Mouse (Mus musculus) kidney, embryonic 16.5 days (tissue): Measurements from ENCODE around the gene Mum1l1. TPM values are rescaled to one million over a fixed set of nuclear protein-coding genes. Genes with fewer than 3 reads are reported as not detected.
A peak's percentile ranks its signal among the peaks of the same experiment; 100 is the strongest.
"Not testable (repeated sequence)": the region's sequence is repeated elsewhere in the genome, so short reads cannot be mapped to it uniquely, and the experiment has no call there.

Experiments used
- ATAC-seq: fragments of 200-750 bp; cut with Nextera tagmentation; 2 replicates; pipeline ENCODE4 v1.8.0; 2017; ENCODE audit warnings: moderate TSS enrichment; ENCODE audit not compliant: low FRiP score, low TSS enrichment
- H3K27ac ChIP-seq: fragments of 300-500 bp; sonication (generic); 2 replicates; pipeline ENCODE4 v1.5.1; 2014; ENCODE audit warnings: low read length
- H3K27me3 ChIP-seq: fragments of 300-500 bp; sonication (generic); 2 replicates; pipeline ENCODE4 v1.6.1; 2014; ENCODE audit warnings: low read length, control low read depth, mixed read lengths; ENCODE audit not compliant: insufficient read depth
- H3K36me3 ChIP-seq: fragments of 300-500 bp; sonication (generic); 2 replicates; pipeline ENCODE4 v1.6.1; 2014; ENCODE audit warnings: low read length, control low read depth, mixed read lengths; ENCODE audit not compliant: insufficient read depth
- H3K4me1 ChIP-seq: fragments of 300-500 bp; sonication (generic); 2 replicates; pipeline ENCODE4 v1.6.1; 2014; ENCODE audit warnings: low read length, control low read depth, mixed read lengths; ENCODE audit not compliant: insufficient read depth
- H3K4me2 ChIP-seq: fragments of 300-500 bp; sonication (generic); replicated peaks from 2 replicates; pipeline ENCODE4 v1.6.1; 2014; ENCODE audit warnings: low read depth, low read length
- H3K4me3 ChIP-seq: fragments of 300-500 bp; sonication (generic); 2 replicates; pipeline ENCODE4 v1.5.1; 2014; ENCODE audit warnings: mild to moderate bottlenecking, low read length
- H3K9ac ChIP-seq: fragments of 300-500 bp; sonication (generic); replicated peaks from 2 replicates; pipeline ENCODE4 v1.6.1; 2014; ENCODE audit warnings: low read length
- H3K9me3 ChIP-seq: fragments of 300-500 bp; sonication (generic); 2 replicates; pipeline ENCODE4 v1.6.1; 2016; ENCODE audit warnings: low read length, control low read depth
- WGBS: fragments of 180-500 bp; shearing (Covaris S2); extraction: QIAGEN DNeasy Blood & Tissue Kit; methylation state at CpG from one replicate; pipeline ENCODE4 v1.1.7; 2014; 5-methylcytosine and 5-hydroxymethylcytosine counted together
- polyA plus RNA-seq: library from polyadenylated mRNA; unstranded; fragments of >200 nt; fragmentation: Nextera tagmentation; extraction: Ambion mirVana; gene quantifications from 2 replicates; pipeline ENCODE4 v1.2.1, GENCODE M21; 2015

Gene Mum1l1
- 12.1 and 16.5 TPM in 2 replicates for polyA plus RNA-seq

DNA sequence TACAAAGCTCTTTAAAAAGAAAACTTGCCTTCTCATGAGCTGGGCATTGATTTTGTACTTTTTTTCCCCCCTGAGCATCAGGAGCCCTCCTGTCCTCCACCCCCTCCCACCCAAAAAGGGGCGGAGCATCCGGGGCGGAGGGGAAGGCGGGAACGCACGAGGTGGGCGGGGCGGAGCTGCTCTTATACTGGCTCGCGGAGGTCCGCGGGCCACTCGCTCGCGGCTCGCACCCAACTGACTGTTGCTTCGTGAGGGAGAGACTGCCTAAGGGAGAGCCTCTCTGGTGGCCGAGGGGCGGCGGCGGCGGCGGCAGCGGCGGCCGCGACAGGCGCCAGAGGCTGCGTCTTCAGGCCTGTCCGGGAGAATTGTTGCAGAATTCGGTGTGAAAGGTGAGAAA is at the start of gene Mum1l1:
Gene Mum1l1, plus strand, starts transcription at position 214 of the 397 bp plus-strand sequence.
- Histone ChIP-seq H3K27ac (no peak within 1 kb of the TSS), H3K4me3 (peak within 1 kb of the TSS; percentile 54), H3K27me3 (peaks cover 6% of the 10 kb centered on the region; the same call in 1 of the 2 replicates), H3K4me2 (peak within 1 kb of the TSS; percentile 52), H3K4me1 (no peaks in the 10 kb centered on the region; the same call in 1 of the 2 replicates), H3K9ac (peak within 1 kb of the TSS; percentile 59; the same call in 1 of the 2 replicates), H3K36me3 (no peaks in the 10 kb centered on the region), H3K9me3 (no peaks in the 10 kb centered on the region)
- ATAC-seq, result peak; percentile 96
- 18% methylated on average over 31 of the region's 31 CpGs for WGBS

DNA sequence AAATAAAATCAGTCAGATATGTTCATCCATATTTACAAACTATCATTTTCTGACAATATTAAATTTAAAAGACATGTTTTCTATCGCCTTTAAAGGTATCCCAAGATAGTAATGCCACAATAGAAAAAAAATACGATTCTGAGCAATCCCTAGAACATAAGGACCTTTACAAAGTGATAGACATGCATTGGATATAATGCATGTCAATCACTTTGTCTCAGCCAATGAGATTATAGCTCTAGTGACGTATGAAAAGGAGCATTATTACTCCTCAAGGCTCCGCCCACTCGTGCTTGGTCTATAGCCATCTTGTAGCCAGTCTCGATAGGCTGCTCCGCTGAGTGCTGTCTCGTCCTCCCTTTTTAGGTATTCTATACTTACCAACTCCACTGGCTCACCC is 30.9 kb upstream of the Mum1l1 start, which contains the start of gene 4933428M09Rik:
Gene 4933428M09Rik, plus strand, starts transcription at position 301 of the 400 bp plus-strand sequence.
- Histone ChIP-seq H3K36me3 (no peaks in the 10 kb centered on the region), H3K27me3 (no peaks in the 10 kb centered on the region), H3K9ac (no peak within 1 kb of the TSS), H3K4me2 (no peak within 1 kb of the TSS), H3K4me1 (no peaks in the 10 kb centered on the region), H3K27ac (no peak within 1 kb of the TSS), H3K9me3 (no peaks in the 10 kb centered on the region), H3K4me3 (no peak within 1 kb of the TSS)
- no peak for ATAC-seq
- 87% methylated on average over 8 of the region's 8 CpGs for WGBS

DNA sequence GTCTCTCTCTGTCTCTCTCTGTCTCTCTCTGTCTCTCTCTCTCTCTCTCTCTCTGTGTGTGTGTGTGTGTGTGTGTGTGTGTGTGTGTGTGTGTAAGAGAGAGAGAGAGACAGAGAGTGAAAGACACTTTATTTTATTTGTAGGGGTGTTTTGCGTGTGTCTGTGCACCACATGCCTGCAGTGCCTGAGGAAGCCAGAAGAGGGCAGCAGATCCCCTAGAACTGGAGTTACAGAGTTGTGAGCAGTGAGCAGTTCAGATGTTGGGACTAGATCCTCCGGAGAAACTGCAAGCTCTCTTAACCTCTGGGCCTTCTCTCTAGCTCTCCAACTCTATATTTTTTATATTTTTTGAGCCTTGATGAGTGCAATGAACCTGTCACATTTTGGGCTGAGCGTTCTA is 18.3 kb upstream of the Mum1l1 start:
- not testable (repeated sequence) for H3K9ac ChIP-seq, H3K27me3 ChIP-seq, H3K4me3 ChIP-seq, H3K4me1 ChIP-seq, H3K9me3 ChIP-seq, H3K36me3 ChIP-seq, H3K27ac ChIP-seq, ATAC-seq, H3K4me2 ChIP-seq
- 85% methylated on average over 3 of the region's 3 CpGs for WGBS

DNA sequence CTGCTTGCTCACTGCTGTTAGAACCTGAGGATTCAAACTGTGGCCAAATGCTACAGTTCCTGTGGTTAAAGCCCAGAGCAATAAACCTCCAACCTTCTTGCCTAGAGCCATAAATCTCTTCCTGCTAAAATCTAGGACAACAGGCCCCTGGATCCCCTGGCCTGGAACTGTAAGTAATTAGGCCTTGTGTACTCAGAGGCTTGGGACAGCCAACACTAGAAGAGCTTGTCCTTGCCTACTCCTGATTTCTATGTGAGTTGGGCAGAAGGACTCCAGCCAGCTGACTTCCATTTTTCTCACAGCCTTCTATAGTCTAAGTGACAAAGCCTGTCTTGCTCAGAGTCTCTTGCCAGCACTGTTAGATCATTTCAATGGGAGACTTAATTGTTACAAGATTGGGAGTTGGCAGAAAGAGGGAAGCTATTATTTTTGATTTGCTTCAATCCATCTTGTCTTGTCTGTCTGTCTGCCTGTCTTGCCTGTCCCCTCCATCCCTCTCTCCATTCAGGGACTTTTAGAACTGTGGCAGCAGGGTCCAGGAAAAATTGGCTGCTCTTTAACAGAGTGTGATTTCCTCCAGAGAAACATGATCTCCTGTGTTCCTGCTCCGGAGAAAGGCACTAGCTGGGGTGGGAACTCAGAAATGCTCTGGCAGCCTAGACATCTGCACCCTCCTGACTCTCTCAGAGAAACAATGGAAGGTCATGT is 15.1 kb upstream of the Mum1l1 start:
- H3K4me1 ChIP-seq, result no peaks in the 10 kb centered on the region
- no peaks in the 10 kb centered on the region for H3K36me3 ChIP-seq
- WGBS, result 13% methylated on average over 1 of the region's 1 CpGs
- no peak overlapping the region for H3K27ac ChIP-seq
- H3K27me3 ChIP-seq, result 0 out of 2 replicates have a peak, but pooled peaks cover 2% of the 10 kb centered on the region
- no peak overlapping the region for H3K4me3 ChIP-seq
- H3K9ac ChIP-seq, result no peak overlapping the region
- H3K9me3 ChIP-seq, result no peaks in the 10 kb centered on the region
- H3K4me2 ChIP-seq, result no peak overlapping the region
- ATAC-seq, result peak; percentile 74

DNA sequence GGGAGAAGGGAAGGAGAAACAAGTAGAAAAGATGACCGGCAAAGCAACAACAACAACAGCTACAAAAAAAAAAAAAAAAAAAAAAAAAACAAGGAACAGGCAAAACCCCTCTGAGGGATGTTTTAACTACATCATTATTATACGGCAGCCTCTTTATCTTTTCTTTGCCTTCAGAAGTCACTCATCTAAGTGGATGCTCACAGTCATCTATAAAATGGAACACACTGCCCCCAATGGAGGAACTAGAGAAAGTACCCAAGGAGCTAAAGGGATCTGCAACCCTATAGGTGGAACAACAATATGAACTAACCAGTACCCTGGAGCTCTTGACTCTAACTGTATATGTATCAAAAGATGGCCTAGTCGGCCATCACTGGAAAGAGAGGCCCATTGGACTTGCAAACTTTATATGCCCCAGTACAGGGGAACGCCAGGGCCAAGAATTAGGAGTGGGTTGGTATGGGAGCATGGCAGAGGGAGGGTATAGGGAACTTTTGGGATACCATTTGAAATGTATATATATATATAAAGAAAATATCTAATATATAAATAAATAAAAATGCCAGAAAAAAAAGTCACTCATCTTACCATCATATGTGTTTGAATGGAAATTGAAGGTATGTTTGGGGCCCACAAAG is 532 bp upstream of the Mum1l1 start:
- H3K9me3 ChIP-seq, H3K36me3 ChIP-seq, H3K27ac ChIP-seq, H3K4me3 ChIP-seq, H3K9ac ChIP-seq, H3K4me1 ChIP-seq, H3K27me3 ChIP-seq: not testable (repeated sequence)
- H3K4me2 ChIP-seq, result peak overlapping the region; percentile 52; the same call in 1 of the 2 replicates
- peak; percentile 33; the same call in 1 of the 2 replicates for ATAC-seq
- WGBS, result 70% methylated on average over 4 of the region's 4 CpGs

DNA sequence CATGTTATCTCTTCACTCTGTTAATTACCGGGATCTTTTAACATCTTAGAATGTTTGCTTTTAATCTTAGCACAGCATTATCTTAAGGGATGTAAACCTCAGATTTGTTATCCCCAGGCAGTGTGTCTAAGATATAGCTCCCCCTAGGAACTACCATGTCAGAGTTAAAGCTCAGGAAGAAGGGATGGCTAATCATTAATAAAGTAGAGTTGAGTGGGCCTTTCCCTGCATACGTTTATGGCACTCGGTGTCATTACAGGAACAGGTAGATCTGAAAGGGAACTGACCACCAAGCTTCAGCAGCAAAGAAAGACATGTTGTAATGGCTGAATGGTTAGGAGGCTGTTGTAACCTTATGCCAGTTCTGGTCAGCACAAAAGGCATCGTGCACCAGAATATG is 4.9 kb downstream of the Mum1l1 start:
- no peak for ATAC-seq
- H3K4me1 ChIP-seq, result no peaks in the 10 kb centered on the region; the same call in 1 of the 2 replicates
- H3K36me3 ChIP-seq, result no peaks in the 10 kb centered on the region
- no peak overlapping the region for H3K4me3 ChIP-seq
- H3K4me2 ChIP-seq, result no peak overlapping the region
- WGBS, result 54% methylated on average over 4 of the region's 4 CpGs
- H3K9ac ChIP-seq, result no peak overlapping the region
- peaks cover 9% of the 10 kb centered on the region; the same call in 1 of the 2 replicates for H3K27me3 ChIP-seq
- H3K9me3 ChIP-seq, result no peaks in the 10 kb centered on the region
- H3K27ac ChIP-seq, result no peak overlapping the region

DNA sequence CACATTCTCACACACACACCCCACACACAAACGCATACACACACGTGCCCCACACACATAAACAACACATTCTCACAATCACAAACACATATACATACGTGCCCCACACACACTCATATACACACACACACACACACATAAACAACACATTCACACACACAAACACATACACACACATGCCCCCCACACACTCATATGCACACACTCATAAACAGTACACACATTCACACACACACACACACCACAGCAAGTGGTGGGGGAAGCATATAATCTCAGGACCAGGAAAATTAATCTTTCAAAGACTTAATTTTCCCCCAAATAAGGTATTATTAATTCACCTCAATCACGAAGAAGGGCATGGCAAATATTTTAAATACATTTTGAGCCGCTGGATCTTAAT is 6.6 kb downstream of the Mum1l1 start:
- WGBS, result 67% methylated on average over 5 of the region's 5 CpGs
- ATAC-seq, result no peak
- Histone ChIP-seq H3K27me3 (peaks cover 3% of the 10 kb centered on the region; the same call in 1 of the 2 replicates), H3K9ac (no peak overlapping the region), H3K4me2 (peak overlapping the region; percentile 51), H3K4me3 (peak overlapping the region; percentile 44), H3K36me3 (no peaks in the 10 kb centered on the region), H3K4me1 (no peaks in the 10 kb centered on the region; the same call in 1 of the 2 replicates), H3K27ac (no peak overlapping the region), H3K9me3 (no peaks in the 10 kb centered on the region)

DNA sequence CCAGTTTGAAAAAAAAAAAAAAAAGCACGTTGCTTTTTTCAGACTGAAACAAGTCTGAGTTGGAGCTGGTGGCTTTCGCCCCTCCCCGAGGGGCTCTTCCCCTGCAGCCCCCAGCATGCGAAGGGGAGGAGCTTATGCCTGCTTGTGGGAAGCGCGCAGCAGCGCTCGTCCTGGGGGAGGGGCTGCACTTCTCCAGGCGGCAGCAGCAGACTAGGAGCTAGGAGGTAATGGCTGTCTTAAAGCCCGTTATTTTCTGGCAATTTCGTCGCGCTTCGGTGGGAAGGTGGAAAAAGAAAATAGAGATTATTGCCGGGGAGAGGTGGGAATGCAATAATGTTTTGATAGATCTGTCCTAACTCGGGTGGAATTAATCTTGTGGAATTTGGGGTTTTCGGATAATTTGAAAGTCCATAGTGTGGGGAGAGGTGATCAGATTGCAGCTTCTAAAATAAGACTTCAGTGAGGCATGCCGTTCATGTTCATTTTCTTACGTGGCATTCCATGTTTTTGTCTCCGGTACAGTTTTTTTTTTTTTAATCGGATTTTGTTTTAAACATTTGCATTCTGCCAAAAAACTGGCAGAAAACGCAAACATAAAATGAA is 7.2 kb downstream of the Mum1l1 start:
- no peak overlapping the region for H3K27ac ChIP-seq
- H3K4me1 ChIP-seq, result no peaks in the 10 kb centered on the region; the same call in 1 of the 2 replicates
- peaks cover 3% of the 10 kb centered on the region; the same call in 1 of the 2 replicates for H3K27me3 ChIP-seq
- no peak overlapping the region for H3K9ac ChIP-seq
- WGBS, result 24% methylated on average over 22 of the region's 22 CpGs
- ATAC-seq, result peak; percentile 89; the same call in 1 of the 2 replicates
- peak overlapping the region; percentile 44 for H3K4me3 ChIP-seq
- H3K36me3 ChIP-seq, result no peaks in the 10 kb centered on the region
- no peaks in the 10 kb centered on the region for H3K9me3 ChIP-seq
- H3K4me2 ChIP-seq, result peak overlapping the region; percentile 51

DNA sequence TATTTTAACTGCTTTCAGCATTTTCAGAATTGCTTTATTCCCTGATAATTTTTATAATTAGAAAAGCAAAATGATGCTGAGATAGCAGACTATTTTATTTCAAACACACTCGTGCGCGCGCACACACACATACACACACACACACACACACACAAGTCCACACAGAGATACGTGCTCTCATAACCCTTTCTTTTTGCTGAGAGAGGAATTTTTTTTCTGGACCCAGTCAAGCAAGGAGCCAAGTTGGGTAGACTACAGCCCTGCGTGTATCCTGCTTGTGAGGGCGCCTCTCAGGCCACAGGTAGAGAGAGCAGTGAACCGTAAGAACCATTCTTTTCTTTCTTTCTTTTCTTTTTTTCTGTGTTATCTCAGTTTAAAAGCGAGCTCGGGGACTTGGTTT is 7.9 kb downstream of the Mum1l1 start:
- H3K36me3 ChIP-seq, result no peaks in the 10 kb centered on the region
- WGBS, result 59% methylated on average over 10 of the region's 10 CpGs
- H3K9me3 ChIP-seq, result no peaks in the 10 kb centered on the region
- H3K4me3 ChIP-seq, result peak overlapping the region; percentile 44
- peaks cover 3% of the 10 kb centered on the region; the same call in 1 of the 2 replicates for H3K27me3 ChIP-seq
- H3K27ac ChIP-seq, result no peak overlapping the region
- ATAC-seq, result peak; percentile 64; the same call in 1 of the 2 replicates
- H3K4me2 ChIP-seq, result peak overlapping the region; percentile 51
- no peak overlapping the region for H3K9ac ChIP-seq
- no peaks in the 10 kb centered on the region; the same call in 1 of the 2 replicates for H3K4me1 ChIP-seq
